Comparison of ENCODE assay signal across 9 mouse cellular contexts in the genomic region with DNA sequence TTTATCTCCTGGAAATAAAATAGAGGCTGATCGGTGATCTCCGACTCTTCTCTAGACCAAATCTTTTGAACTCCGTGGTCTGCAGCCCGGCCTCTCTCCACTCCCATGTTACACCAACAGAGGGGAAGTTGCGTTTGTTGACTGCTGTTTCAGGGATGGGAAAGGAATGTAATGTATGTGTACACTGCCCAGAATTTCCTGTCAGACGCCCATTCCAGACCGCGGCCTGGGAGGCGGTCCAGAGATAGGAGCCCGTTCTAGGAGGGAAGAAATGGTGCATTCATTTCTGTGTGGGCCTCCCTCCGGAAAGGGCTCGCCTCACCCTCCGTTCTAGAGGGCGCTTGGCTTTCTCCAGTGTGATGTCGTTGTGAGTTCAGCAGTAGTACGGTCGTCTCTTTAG. TPM values are rescaled to one million over a fixed set of nuclear protein-coding genes. Genes with fewer than 3 reads are reported as not detected.
DNase-seq lines count a peak whose midpoint lies in the region; ATAC-seq lines count a peak whose summit lies in the region.
"Had no signal": no experiment of that assay in that cellular context is flagged by ENCODE, and none has a peak within 500 bp of the region (broad histone marks: within the 10 kb centered on the region; RNA-seq: fewer than 3 reads in every experiment).

No protein-coding gene starts in this region.

- no peak overlapping the region for H3K4me3 ChIP-seq in forebrain, embryonic 10.5 days
- no peak overlapping the region for H3K4me3 ChIP-seq in forebrain, embryonic 12.5 days (replicated peaks)
- peak overlapping the region; percentile 20 for H3K4me3 ChIP-seq in heart, embryonic 16.5 days (ENCODE audit: low read length)
- H3K4me3 ChIP-seq in limb, embryonic 15.5 days, result no peak overlapping the region
- no peak overlapping the region for H3K4me3 ChIP-seq in hindbrain, embryonic 10.5 days

- H3K4me1 ChIP-seq in forebrain, embryonic 10.5 days, result peaks cover 16% of the 10 kb centered on the region
- H3K4me1 ChIP-seq in forebrain, embryonic 12.5 days, result peaks cover 6% of the 10 kb centered on the region
- peaks cover 36% of the 10 kb centered on the region for H3K4me1 ChIP-seq in heart, embryonic 16.5 days (ENCODE audit: control insufficient read depth, insufficient read depth, low read length)
- peaks cover 68% of the 10 kb centered on the region for H3K4me1 ChIP-seq in limb, embryonic 15.5 days
- H3K4me1 ChIP-seq in hindbrain, embryonic 10.5 days (replicated peaks), result peaks cover 54% of the 10 kb centered on the region

- no peak overlapping the region for H3K4me2 ChIP-seq in forebrain, embryonic 12.5 days
- peak overlapping the region; percentile 61 for H3K4me2 ChIP-seq in heart, embryonic 16.5 days (ENCODE audit: low read depth, low read length)
- 0 out of 2 replicates have a peak overlapping the region, but pooled peaks have one; percentile 7 for H3K4me2 ChIP-seq in limb, embryonic 15.5 days

- no peak for DNase-seq in forebrain, embryonic 10.5 days (ENCODE audit: extremely low spot score, low spot score)
- no peak for DNase-seq in hindbrain, embryonic 10.5 days (ENCODE audit: low spot score)
- no peak for DNase-seq in layer of hippocampus, postnatal 14 days (ENCODE audit: low spot score in 2 of 2)
- DNase-seq: cerebellum, adult 8-10 months had no signal

- H3K9me3 ChIP-seq in forebrain, embryonic 10.5 days, result no peaks in the 10 kb centered on the region
- H3K9me3 ChIP-seq in forebrain, embryonic 12.5 days, result no peaks in the 10 kb centered on the region
- H3K9me3 ChIP-seq in heart, embryonic 16.5 days (replicated peaks; ENCODE audit: control insufficient read depth, low read length), result no peaks in the 10 kb centered on the region
- H3K9me3 ChIP-seq in limb, embryonic 15.5 days, result no peaks in the 10 kb centered on the region
- no peaks in the 10 kb centered on the region for H3K9me3 ChIP-seq in hindbrain, embryonic 10.5 days

- no peaks in the 10 kb centered on the region for H3K27me3 ChIP-seq in forebrain, embryonic 10.5 days (ENCODE audit: poor library complexity, severe bottlenecking)
- H3K27me3 ChIP-seq in forebrain, embryonic 12.5 days, result no peaks in the 10 kb centered on the region
- no peaks in the 10 kb centered on the region for H3K27me3 ChIP-seq in heart, embryonic 16.5 days (ENCODE audit: control insufficient read depth, insufficient read depth, low read length)
- H3K27me3 ChIP-seq in limb, embryonic 15.5 days, result no peaks in the 10 kb centered on the region
- no peaks in the 10 kb centered on the region for H3K27me3 ChIP-seq in hindbrain, embryonic 10.5 days (ENCODE audit: insufficient read depth, poor library complexity, severe bottlenecking)

- WGBS in forebrain, embryonic 10.5 days, result 87% methylated on average over 17 of the region's 17 CpGs
- 90% methylated on average over 17 of the region's 17 CpGs for WGBS in forebrain, embryonic 12.5 days
- 9% methylated on average over 17 of the region's 17 CpGs for WGBS in heart, embryonic 16.5 days
- 45% methylated on average over 17 of the region's 17 CpGs for WGBS in limb, embryonic 15.5 days
- WGBS in hindbrain, embryonic 10.5 days, result 84% methylated on average over 17 of the region's 17 CpGs

- H3K9ac ChIP-seq in forebrain, embryonic 12.5 days, result no peak overlapping the region
- H3K9ac ChIP-seq in heart, embryonic 16.5 days (ENCODE audit: low read length), result peak overlapping the region; percentile 28
- H3K9ac ChIP-seq in limb, embryonic 15.5 days, result no peak overlapping the region

- H3K27ac ChIP-seq in forebrain, embryonic 10.5 days, result peak overlapping the region; percentile 8; the same call in 1 of the 2 replicates
- no peak overlapping the region for H3K27ac ChIP-seq in forebrain, embryonic 12.5 days
- peak overlapping the region; percentile 66 for H3K27ac ChIP-seq in heart, embryonic 16.5 days (ENCODE audit: low read length)
- peak overlapping the region; percentile 79 for H3K27ac ChIP-seq in limb, embryonic 15.5 days
- no peak overlapping the region; the same call in 1 of the 2 replicates for H3K27ac ChIP-seq in hindbrain, embryonic 10.5 days

- ATAC-seq in forebrain, embryonic 12.5 days (ENCODE audit: low FRiP score), result no peak
- peak; percentile 77 for ATAC-seq in heart, embryonic 16.5 days (replicated peaks; ENCODE audit: extremely low read depth, insufficient read depth, low FRiP score)
- ATAC-seq in limb, embryonic 15.5 days (ENCODE audit: insufficient number of reproducible peaks, low FRiP score, low TSS enrichment, low read depth), result peak; percentile 62
- ATAC-seq in neutrophil, adult 5-6 weeks (ENCODE audit: extremely low read depth, insufficient number of reproducible peaks, low FRiP score, poor library complexity, severe bottlenecking), result peak; percentile 16; the same call in 1 of the 2 replicates
- no peak for ATAC-seq in megakaryocyte-erythroid progenitor cell, adult 5-6 weeks (replicated peaks; ENCODE audit: low FRiP score, low TSS enrichment, poor library complexity, severe bottlenecking)

- H3K36me3 ChIP-seq in forebrain, embryonic 10.5 days (replicated peaks), result no peaks in the 10 kb centered on the region
- H3K36me3 ChIP-seq in forebrain, embryonic 12.5 days (replicated peaks), result no peaks in the 10 kb centered on the region
- no peaks in the 10 kb centered on the region for H3K36me3 ChIP-seq in heart, embryonic 16.5 days (ENCODE audit: control insufficient read depth, insufficient read depth)
- H3K36me3 ChIP-seq in limb, embryonic 15.5 days, result no peaks in the 10 kb centered on the region
- no peaks in the 10 kb centered on the region for H3K36me3 ChIP-seq in hindbrain, embryonic 10.5 days

RNA-seq across cellular contexts. Expression of gene Vill, which starts 50.3 kb away (rescaled TPM):
- 13.6 and 15.2 TPM in 2 replicates for polyA plus RNA-seq in forebrain, embryonic 10.5 days (2016; fragmentation: Nextera tagmentation; extraction: Ambion mirVana)
- polyA plus RNA-seq in forebrain, embryonic 12.5 days (2016; fragmentation: Nextera tagmentation; extraction: Ambion mirVana), result 6.8 and 6.9 TPM in 2 replicates
- 9.0 and 11.4 TPM in 2 replicates for polyA plus RNA-seq in heart, embryonic 16.5 days (2015; fragmentation: Nextera tagmentation; extraction: Ambion mirVana)
- polyA plus RNA-seq in limb, embryonic 15.5 days (2015; fragmentation: Nextera tagmentation; extraction: Ambion mirVana), result 19.0 and 19.7 TPM in 2 replicates
- 22.9 and 26.4 TPM in 2 replicates for total RNA-seq in neutrophil, adult 5-6 weeks (2017)
- total RNA-seq in megakaryocyte-erythroid progenitor cell, adult 5-6 weeks (2014; fragmentation: Nextera tagmentation), result 7.2 TPM in 1 of 2 replicates, not detected in the other
- total RNA-seq in megakaryocyte-erythroid progenitor cell, adult 5-6 weeks (2017), result 8.7 and 11.9 TPM in 2 replicates
- 15.8 and 16.1 TPM in 2 replicates for polyA plus RNA-seq in hindbrain, embryonic 10.5 days (2016; fragmentation: Nextera tagmentation; extraction: Ambion mirVana)
- under 1 TPM; 0.39 to 0.81 TPM for total RNA-seq in layer of hippocampus, postnatal 14 days (2021)

Comparison
In these comparisons a context has a peak if more than half of its experiments do, and no peak if none do; other contexts are left out.
1. H3K27ac ChIP-seq: peak in forebrain, embryonic 10.5 days (single experiment), heart, embryonic 16.5 days (single experiment) and limb, embryonic 15.5 days (single experiment); none in forebrain, embryonic 12.5 days (single experiment) and hindbrain, embryonic 10.5 days (single experiment).
2. ATAC-seq: peak in heart, embryonic 16.5 days (single experiment), limb, embryonic 15.5 days (single experiment) and neutrophil, adult 5-6 weeks (single experiment); none in forebrain, embryonic 12.5 days (single experiment) and megakaryocyte-erythroid progenitor cell, adult 5-6 weeks (single experiment).